Mouse (Mus musculus) kidney, adult 2 months (tissue): ENCODE results near the gene Lyrm4.

ENCODE experiments used
- CTCF ChIP-seq: fragments of 200-500 bp; conservative IDR thresholded peaks from 2 replicates; pipeline ENCODE4 v1.5.1; 2011; ENCODE audit warnings: low read depth, mild to moderate bottlenecking, control low read depth, low read length, moderate library complexity, mixed read lengths; ENCODE audit not compliant: insufficient read depth, insufficient read length
- POLR2A ChIP-seq: fragments of 200-500 bp; IDR thresholded peaks from one replicate; pipeline ENCODE4 v1.6.1; 2011; ENCODE audit warnings: low read depth, low read length, control low read depth

- TF ChIP-seq POLR2A (no peak), CTCF (no peak)
Measured at GRCm38 (mm10) chr13:35995231-35995630, 122.1 kb downstream of the Lyrm4 start.
